Mouse (Mus musculus) heart, postnatal 0 days (tissue): Measurements from ENCODE around the gene Cars. TPM values are rescaled to one million over a fixed set of nuclear protein-coding genes. Genes with fewer than 3 reads are reported as not detected.

Experiments
- ATAC-seq: fragments of 200-750 bp; cut with Nextera tagmentation; 2 replicates; pipeline ENCODE4 v1.8.0; 2017; ENCODE audit warnings: low read depth, moderate number of reproducible peaks, moderate library complexity; ENCODE audit not compliant: insufficient read depth
- DNase-seq: peaks from one replicate; pipeline ENCODE4 v3.0.0-alpha.2; 2016; ENCODE audit warnings: low spot score
- H3K27ac ChIP-seq: fragments of 300-500 bp; sonication (generic); 2 replicates; pipeline ENCODE4 v1.5.1; 2014; ENCODE audit warnings: low read depth, mild to moderate bottlenecking
- H3K27me3 ChIP-seq: fragments of 300-500 bp; sonication (generic); 2 replicates; pipeline ENCODE4 v1.6.1; 2014; ENCODE audit warnings: low read length, mixed read lengths; ENCODE audit not compliant: control insufficient read depth, insufficient read depth
- H3K36me3 ChIP-seq: fragments of 300-500 bp; sonication (generic); replicated peaks from 2 replicates; pipeline ENCODE4 v1.6.1; 2014; ENCODE audit warnings: low read length, mixed read lengths; ENCODE audit not compliant: control insufficient read depth, insufficient read depth
- H3K4me1 ChIP-seq: fragments of 300-500 bp; sonication (generic); 2 replicates; pipeline ENCODE4 v1.6.1; 2014; ENCODE audit warnings: antibody characterized with exemption; ENCODE audit not compliant: control insufficient read depth, insufficient read depth
- H3K4me2 ChIP-seq: fragments of 300-500 bp; sonication (generic); 2 replicates; pipeline ENCODE4 v1.6.1; 2014; ENCODE audit warnings: low read depth, mild to moderate bottlenecking, low read length, moderate library complexity
- H3K4me3 ChIP-seq: fragments of 300-500 bp; sonication (generic); 2 replicates; pipeline ENCODE4 v1.5.1; 2014; ENCODE audit warnings: low read depth, low read length
- H3K9ac ChIP-seq: fragments of 300-500 bp; sonication (generic); replicated peaks from 2 replicates; pipeline ENCODE4 v1.6.1; 2014; ENCODE audit warnings: low read depth, low read length, mixed read lengths
- H3K9me3 ChIP-seq: fragments of 300-500 bp; sonication (generic); replicated peaks from 2 replicates; pipeline ENCODE4 v1.6.1; 2016; ENCODE audit warnings: low read length; ENCODE audit not compliant: control insufficient read depth
- CTCF ChIP-seq: IDR thresholded peaks from 2 replicates; pipeline ENCODE4 v1.5.1; 2016; ENCODE audit warnings: antibody characterized with exemption, control low read depth, low read depth
- EP300 ChIP-seq: IDR thresholded peaks from 2 replicates; pipeline ENCODE4 v1.6.1; 2016; ENCODE audit warnings: antibody characterized with exemption, low read depth
- WGBS: fragments of 180-500 bp; shearing (Covaris S2); extraction: QIAGEN DNeasy Blood & Tissue Kit; methylation state at CpG from one replicate; pipeline ENCODE4 v1.1.7; 2014; 5-methylcytosine and 5-hydroxymethylcytosine counted together
- polyA plus RNA-seq: library from polyadenylated mRNA; unstranded; fragments of >200 nt; fragmentation: Nextera tagmentation; extraction: Ambion mirVana; gene quantifications from 2 replicates; pipeline ENCODE4 v1.2.1, GENCODE M21; 2015
- total RNA-seq: library from RNA; depleted of rRNA; stranded (reverse); fragments of >200 nt; gene quantifications from 2 replicates; pipeline ENCODE4 v1.2.3, GENCODE M21; 2014; ENCODE audit warnings: low replicate concordance

Cars gene
- total and polyA plus RNA-seq, 2 experiments from 2014 or later, result 14.7 to 15.4 TPM

GRCm38 (mm10) chr7:143620951-143621350, 21.1 kb upstream of the Cars start:
- 48% methylated on average over 1 of the region's 1 CpGs for WGBS
- Histone ChIP-seq H3K4me2 (no peak overlapping the region), H3K27me3 (no peaks in the 10 kb centered on the region), H3K4me1 (no peaks in the 10 kb centered on the region), H3K9me3 (no peaks in the 10 kb centered on the region), H3K4me3 (no peak overlapping the region), H3K27ac (no peak overlapping the region), H3K36me3 (no peaks in the 10 kb centered on the region), H3K9ac (no peak overlapping the region)
- TF ChIP-seq EP300 (no peak), CTCF (no peak)
- no peak for ATAC-seq
- DNase-seq, result no peak

- no peaks in the 10 kb centered on the region for H3K27me3 ChIP-seq
- no peaks in the 10 kb centered on the region for H3K9me3 ChIP-seq
- DNase-seq, result peak; percentile 36
- TF ChIP-seq EP300, result no peak
- no peak for TF ChIP-seq CTCF
- H3K27ac ChIP-seq, result peak overlapping the region; percentile 74
- H3K4me3 ChIP-seq, result no peak overlapping the region
- H3K9ac ChIP-seq, result no peak overlapping the region
- peak; percentile 68 for ATAC-seq
- H3K36me3 ChIP-seq, result no peaks in the 10 kb centered on the region
- 29% methylated on average over 9 of the region's 9 CpGs for WGBS
- no peaks in the 10 kb centered on the region; the same call in 1 of the 2 replicates for H3K4me1 ChIP-seq
- no peak overlapping the region for H3K4me2 ChIP-seq
Measured at GRCm38 (mm10) chr7:143614404-143615135, 14.7 kb upstream of the Cars start.

GRCm38 (mm10) chr7:143612215-143612614, 12.3 kb upstream of the Cars start:
- ATAC-seq, result no peak
- 57% methylated on average over 3 of the region's 3 CpGs for WGBS

GRCm38 (mm10) chr7:143605321-143605720, 5.4 kb upstream of the Cars start:
- no peaks in the 10 kb centered on the region for H3K4me1 ChIP-seq

More at GRCm38 (mm10) chr7:143612215-143612614, 12.3 kb upstream of the Cars start:
- Histone ChIP-seq H3K4me2 (no peak overlapping the region), H3K36me3 (no peaks in the 10 kb centered on the region), H3K9me3 (no peaks in the 10 kb centered on the region), H3K27me3 (no peaks in the 10 kb centered on the region), H3K9ac (no peak overlapping the region), H3K4me1 (no peaks in the 10 kb centered on the region; the same call in 1 of the 2 replicates), H3K4me3 (no peak overlapping the region), H3K27ac (no peak overlapping the region)
- TF ChIP-seq CTCF, result no peak
- no peak for DNase-seq

GRCm38 (mm10) chr7:143604889-143605288, 5.0 kb upstream of the Cars start:
- Histone ChIP-seq H3K36me3 (no peaks in the 10 kb centered on the region), H3K9me3 (no peaks in the 10 kb centered on the region), H3K4me2 (no peak overlapping the region), H3K9ac (no peak overlapping the region), H3K4me1 (no peaks in the 10 kb centered on the region), H3K27me3 (no peaks in the 10 kb centered on the region), H3K4me3 (no peak overlapping the region), H3K27ac (peak overlapping the region; percentile 38; the same call in 1 of the 2 replicates)
- no peak for ATAC-seq
- DNase-seq, result no peak
- TF ChIP-seq CTCF, result no peak
- TF ChIP-seq EP300, result no peak
- 32% methylated on average over 2 of the region's 2 CpGs for WGBS

More at GRCm38 (mm10) chr7:143605321-143605720, 5.4 kb upstream of the Cars start:
- Histone ChIP-seq H3K4me2 (no peak overlapping the region), H3K27me3 (no peaks in the 10 kb centered on the region), H3K9me3 (no peaks in the 10 kb centered on the region), H3K4me3 (no peak overlapping the region), H3K36me3 (no peaks in the 10 kb centered on the region), H3K27ac (no peak overlapping the region), H3K9ac (no peak overlapping the region)
- no peak for ATAC-seq
- DNase-seq, result no peak
- WGBS, result 61% methylated on average over 3 of the region's 3 CpGs
- TF ChIP-seq EP300 (no peak), CTCF (no peak)

GRCm38 (mm10) chr7:143601705-143602104, 1.8 kb upstream of the Cars start:
- no peak for TF ChIP-seq EP300
- TF ChIP-seq CTCF, result 0 out of 2 replicates have a peak, but pooled peaks have one; percentile 11
- no peak overlapping the region for H3K4me2 ChIP-seq
- H3K36me3 ChIP-seq, result no peaks in the 10 kb centered on the region
- no peak overlapping the region for H3K9ac ChIP-seq
- 70% methylated on average over 2 of the region's 2 CpGs for WGBS
- H3K27ac ChIP-seq, result no peak overlapping the region
- H3K27me3 ChIP-seq, result no peaks in the 10 kb centered on the region
- H3K9me3 ChIP-seq, result no peaks in the 10 kb centered on the region
- DNase-seq, result no peak
- peaks cover 8% of the 10 kb centered on the region for H3K4me1 ChIP-seq
- H3K4me3 ChIP-seq, result no peak overlapping the region
- ATAC-seq, result no peak
